Mouse (Mus musculus) natural killer cell, adult 2 months (primary cell): ENCODE data around the gene Ugt1a8.
"Not testable (repeated sequence)": the region's sequence is repeated elsewhere in the genome, so short reads cannot be mapped to it uniquely, and the experiment has no call there.

Source experiments
- DNase-seq, 2 experiments: peaks; one replicate each; pipeline ENCODE4 v3.0.0; 2022; ENCODE audit warnings: low spot score in 2 of 2

The Ugt1a8 gene

DNA sequence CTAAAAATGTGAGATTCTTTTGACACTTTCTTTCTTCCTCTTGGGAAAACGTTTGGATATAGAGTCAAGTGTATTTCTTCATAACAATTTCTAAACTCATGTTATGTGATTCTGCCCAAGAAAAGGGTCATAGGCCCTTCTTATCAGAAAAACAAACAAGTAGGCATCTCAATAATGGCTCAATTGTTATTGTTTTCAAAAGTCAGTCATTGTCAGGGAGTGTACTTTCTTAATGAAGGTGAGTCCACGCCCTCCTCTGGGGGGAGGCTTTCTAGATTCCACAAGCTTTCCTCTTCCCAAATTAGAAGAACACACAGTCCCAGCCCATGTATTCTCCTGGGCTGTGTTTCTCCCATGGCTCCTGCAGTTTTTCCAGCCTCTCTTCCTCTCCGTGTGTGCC, at the start of gene Ugt1a8:
TSS of gene Ugt1a8 (plus strand) at position 301 of the 400 bp plus-strand sequence.
- DNase-seq = no peak

DNA sequence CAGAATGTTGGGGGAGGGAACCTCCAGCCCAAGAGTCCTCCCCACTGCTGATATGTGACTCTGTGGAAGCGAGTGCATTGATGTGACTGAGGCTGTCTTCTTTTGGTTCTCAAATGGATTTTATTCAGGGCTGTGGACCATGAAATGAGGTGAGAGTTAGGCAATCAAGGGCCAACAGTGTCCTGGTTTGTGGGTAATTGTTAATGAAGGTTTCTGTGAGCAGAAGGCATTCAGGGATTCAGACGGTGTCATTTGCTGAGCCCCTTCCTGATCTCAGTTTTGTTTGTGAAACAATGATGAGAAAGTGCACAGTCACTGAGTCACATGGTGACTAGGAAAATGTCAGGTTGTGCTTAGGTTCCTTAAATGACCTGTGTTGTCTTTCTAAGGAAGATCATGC, 44.6 kb upstream of the Ugt1a8 start:
- DNase-seq = not testable (repeated sequence)

GRCm38 (mm10) chr1:88044832-88045437, 42.7 kb upstream of the Ugt1a8 start:
- not testable (repeated sequence) for DNase-seq

GRCm38 (mm10) chr1:88047408-88047807, 40.2 kb upstream of the Ugt1a8 start:
- DNase-seq = not testable (repeated sequence)

- no peak for DNase-seq
These were observed 32.5 kb upstream of the Ugt1a8 start, which contains the start of gene Ugt1a10 for GRCm38 (mm10) chr1:88055088-88055487. Gene Ugt1a10 (plus strand): TSS chr1:88055388.

GRCm38 (mm10) chr1:88066472-88067102, 21.0 kb upstream of the Ugt1a8 start:
- not testable (repeated sequence) for DNase-seq

DNA sequence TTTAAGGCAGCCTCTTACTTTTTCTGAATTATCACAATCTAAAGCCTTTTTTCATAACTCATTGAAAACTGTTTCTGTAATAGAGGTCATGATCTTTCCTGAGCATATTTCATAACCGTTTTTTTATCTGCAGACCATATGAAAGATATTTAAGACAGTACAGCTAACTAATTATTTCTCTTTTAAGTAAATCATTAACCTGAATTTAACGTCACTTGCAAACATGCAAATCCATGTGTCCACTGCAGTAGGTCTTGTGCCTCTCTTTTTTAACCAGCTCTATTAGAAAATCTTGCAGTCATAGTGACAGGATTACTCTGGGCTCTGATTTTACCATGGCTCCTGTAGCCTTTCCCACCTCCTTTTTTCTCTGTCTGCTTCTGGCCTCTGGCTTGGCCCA, 17.1 kb upstream of the Ugt1a8 start, which contains the start of gene Ugt1a9:
TSS of gene Ugt1a9 (plus strand) at position 306 of the 400 bp plus-strand sequence.
- no peak for DNase-seq

- no peak for DNase-seq
These were observed 16.7 kb upstream of the Ugt1a8 start for GRCm38 (mm10) chr1:88070902-88071301.

DNA sequence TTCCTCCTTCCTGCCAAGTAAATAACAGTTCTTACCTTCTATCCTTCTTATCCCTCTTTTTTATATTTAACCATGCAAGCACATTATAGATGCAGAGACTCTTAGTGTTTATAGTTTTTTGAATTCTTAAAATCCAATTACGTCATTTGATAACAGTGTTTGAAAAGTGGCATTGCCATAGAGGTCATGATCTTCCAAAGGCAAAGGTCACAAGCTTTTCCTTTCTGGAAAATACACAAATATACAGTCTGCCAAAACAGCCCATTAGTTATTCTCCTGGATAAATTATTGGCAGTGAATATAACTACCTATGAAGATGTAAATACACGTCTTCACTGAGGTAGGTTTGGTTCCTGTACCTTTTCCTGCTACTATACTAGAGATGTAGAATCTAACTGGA, 13.1 kb upstream of the Ugt1a8 start:
- DNase-seq = no peak

DNA sequence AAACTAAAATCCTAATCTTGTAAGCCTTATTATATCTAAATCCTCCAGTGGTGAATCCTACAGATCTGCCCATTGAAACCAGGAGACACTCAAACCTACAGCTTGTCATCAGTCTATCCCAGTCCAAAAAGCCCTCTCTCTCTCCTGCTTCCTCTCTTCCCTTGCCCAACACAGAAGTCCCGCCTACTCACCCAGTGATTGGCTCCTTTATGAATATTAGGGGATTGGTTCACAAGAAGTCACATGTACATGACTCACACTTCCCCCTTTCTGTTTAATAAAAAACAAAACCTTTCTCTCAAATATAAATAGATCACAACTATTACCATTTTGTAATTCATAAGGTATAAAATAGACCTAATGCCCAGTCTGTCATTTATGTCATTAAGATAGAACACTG, 10.5 kb upstream of the Ugt1a8 start:
- DNase-seq = no peak

DNA sequence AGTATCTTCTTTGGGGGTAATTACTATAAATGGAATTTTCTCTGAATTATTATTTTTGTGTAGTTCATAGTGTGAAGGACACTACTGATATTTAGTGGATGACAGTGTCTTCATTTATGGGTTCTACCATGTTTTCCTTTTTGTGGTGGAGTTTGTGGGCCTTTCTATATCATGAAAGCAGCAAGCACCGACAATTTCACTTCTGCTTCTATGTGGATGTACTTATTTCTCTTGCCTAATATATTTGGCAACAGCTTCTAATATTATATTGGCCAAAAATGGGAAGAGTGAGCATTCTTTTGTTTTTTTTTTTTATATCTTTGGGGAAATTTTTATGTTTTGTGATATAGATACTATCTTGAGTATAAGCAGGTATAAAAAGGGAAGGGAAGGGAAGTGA, 5.9 kb upstream of the Ugt1a8 start:
- no peak for DNase-seq

DNA sequence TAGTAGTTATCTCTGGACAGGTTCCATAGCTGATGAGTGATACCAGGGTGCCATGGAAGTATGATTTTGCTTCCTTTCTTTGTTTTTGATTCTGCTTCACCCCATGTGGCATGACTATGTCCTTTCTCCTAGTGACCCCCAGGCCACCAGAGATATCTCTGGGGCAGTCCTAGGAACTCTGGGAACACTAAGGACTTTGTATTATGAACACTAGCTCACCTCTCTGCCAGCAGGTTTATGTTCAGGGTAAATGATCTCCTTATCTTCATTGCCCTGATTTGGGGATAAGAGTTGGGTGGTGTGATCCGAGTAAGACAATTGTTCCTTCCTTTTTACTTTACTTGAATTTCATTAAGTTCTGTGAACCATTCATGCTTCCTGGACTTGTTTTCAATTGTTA, 1.5 kb upstream of the Ugt1a8 start:
- DNase-seq = no peak

GRCm38 (mm10) chr1:88092341-88092740, 4.7 kb downstream of the Ugt1a8 start:
- no peak for DNase-seq

DNA sequence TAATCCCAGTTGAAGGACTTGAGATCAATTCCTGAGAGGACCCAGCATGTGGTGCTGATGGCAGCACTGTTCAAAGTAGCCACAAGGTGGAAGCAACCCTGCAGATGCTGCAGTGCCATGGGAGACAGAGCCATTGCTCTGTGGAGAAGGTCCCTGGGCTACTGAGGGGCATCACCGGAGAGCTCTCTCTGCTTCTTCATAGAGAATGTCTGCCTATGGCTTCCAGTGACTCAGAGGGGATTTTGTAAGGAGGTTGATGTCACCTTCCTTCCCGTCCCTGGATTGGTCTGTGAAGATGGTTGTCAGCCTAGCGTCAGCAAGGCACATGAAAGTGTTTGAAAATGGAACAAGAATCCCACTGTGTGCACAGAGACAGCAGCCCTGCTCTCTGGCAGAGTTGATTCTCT, 6.7 kb downstream of the Ugt1a8 start:
- peak; percentile 5 to 10 for DNase-seq

- no peak for DNase-seq
These were observed 7.4 kb downstream of the Ugt1a8 start, which contains the start of gene Ugt1a7c for GRCm38 (mm10) chr1:88094941-88095492. Gene Ugt1a7c (plus strand): TSS chr1:88095062.

GRCm38 (mm10) chr1:88098546-88098945, 10.9 kb downstream of the Ugt1a8 start:
- DNase-seq = not testable (repeated sequence)

GRCm38 (mm10) chr1:88099691-88100090, 12.1 kb downstream of the Ugt1a8 start:
- not testable (repeated sequence) for DNase-seq

DNA sequence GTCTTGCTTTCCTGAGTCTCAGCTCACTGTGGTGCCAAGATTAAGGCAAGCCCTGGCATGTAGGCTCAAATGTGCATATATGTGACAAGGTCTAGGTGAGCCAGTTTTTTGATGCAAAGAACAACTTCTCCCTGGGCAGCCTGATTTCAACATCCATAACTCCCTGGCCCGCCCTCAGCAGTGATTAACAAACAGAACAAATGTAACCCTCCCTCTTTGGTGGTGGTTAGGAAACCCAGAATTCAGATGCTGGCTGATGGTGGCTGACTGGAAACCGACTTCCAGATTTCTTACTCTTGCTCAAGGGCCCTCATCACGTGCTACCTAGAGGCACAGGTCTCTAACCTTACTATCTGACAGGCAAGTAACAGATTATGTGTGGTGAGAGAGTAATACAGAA, 15.4 kb downstream of the Ugt1a8 start, which contains the start of gene Ugt1a6b:
TSS of gene Ugt1a6b (plus strand) at position 234 of the 400 bp plus-strand sequence.
- DNase-seq = not testable (repeated sequence)

- not testable (repeated sequence) for DNase-seq
These were observed 16.3 kb downstream of the Ugt1a8 start for GRCm38 (mm10) chr1:88103697-88104468.

GRCm38 (mm10) chr1:88104667-88105430, 17.2 kb downstream of the Ugt1a8 start:
- no peak for DNase-seq

DNA sequence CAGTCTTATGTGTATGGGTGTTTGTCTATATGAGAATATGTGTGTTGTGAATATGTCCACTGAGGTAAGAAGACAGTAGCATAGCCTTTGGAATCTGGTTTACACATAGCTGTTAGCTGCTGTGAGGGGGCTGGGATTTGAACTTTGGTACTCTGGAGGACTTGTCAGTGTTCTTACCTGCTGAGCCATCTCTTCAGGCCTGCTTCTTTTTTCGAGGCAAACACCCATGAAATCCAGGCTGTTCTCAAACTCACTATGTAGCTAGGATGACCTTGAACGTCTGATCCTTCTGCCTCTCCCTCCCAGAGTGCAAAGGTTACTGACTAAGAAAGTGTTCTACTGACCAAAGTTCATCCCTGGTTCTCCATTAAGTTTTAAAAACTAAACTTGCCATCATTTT, 18.0 kb downstream of the Ugt1a8 start:
- no peak for DNase-seq
